Mouse (Mus musculus): ENCODE measurements around the gene Hebp1. TPM values are rescaled to one million over a fixed set of nuclear protein-coding genes. Genes with fewer than 3 reads are reported as not detected.

Gene Hebp1
- polyA plus RNA-seq, 1 experiment: 53.8 TPM

GRCm38 (mm10) chr6:135232443-135233182 is 34.8 kb upstream of the Hebp1 start:
- no peak for DNase-seq (ENCODE audit: low read depth in 1 of 2, low spot score in 2 of 2)
- 89% methylated on average over 12 of the region's 12 CpGs for WGBS
- Histone ChIP-seq H3K27ac (ENCODE audit: insufficient read depth, low read length) (no peak overlapping the region), H3K4me3 (ENCODE audit: extremely low read depth, insufficient read depth, insufficient read length) (no peak overlapping the region), H3K27me3 (ENCODE audit: control insufficient read depth, insufficient read depth, low read length) (no peaks in the 10 kb centered on the region), H3K36me3 (ENCODE audit: control insufficient read depth, insufficient read depth, low read length) (no peaks in the 10 kb centered on the region; the same call in 1 of the 2 replicates), H3K4me1 (ENCODE audit: control insufficient read depth, insufficient read depth, insufficient read length) (peaks cover 11% of the 10 kb centered on the region)
- no peak for TF ChIP-seq CTCF (IDR thresholded peaks at IDR 0.05; ENCODE audit: extremely low read depth, insufficient read depth, insufficient read length, insufficient replicate concordance)
- no peak for TF ChIP-seq POLR2A (IDR thresholded peaks at IDR 0.05; ENCODE audit: low read depth, low read length)

GRCm38 (mm10) chr6:135230586-135230985 is 32.8 kb upstream of the Hebp1 start:
- peaks cover 9% of the 10 kb centered on the region for H3K4me1 ChIP-seq (ENCODE audit: control insufficient read depth, insufficient read depth, insufficient read length)
- DNase-seq (ENCODE audit: low read depth in 1 of 2, low spot score in 2 of 2): no peak
- no peaks in the 10 kb centered on the region; the same call in 1 of the 2 replicates for H3K36me3 ChIP-seq (ENCODE audit: control insufficient read depth, insufficient read depth, low read length)
- no peak overlapping the region for H3K4me3 ChIP-seq (ENCODE audit: extremely low read depth, insufficient read depth, insufficient read length)
- TF ChIP-seq CTCF (IDR thresholded peaks at IDR 0.05; ENCODE audit: extremely low read depth, insufficient read depth, insufficient read length, insufficient replicate concordance) (no peak), POLR2A (IDR thresholded peaks at IDR 0.05; ENCODE audit: low read depth, low read length) (no peak)
- 58% methylated on average over 6 of the region's 6 CpGs for WGBS
- H3K27ac ChIP-seq (ENCODE audit: insufficient read depth, low read length): no peak overlapping the region
- no peaks in the 10 kb centered on the region for H3K27me3 ChIP-seq (ENCODE audit: control insufficient read depth, insufficient read depth, low read length)

- 21% methylated on average over 10 of the region's 10 CpGs for WGBS
- H3K36me3 ChIP-seq (ENCODE audit: control insufficient read depth, insufficient read depth, low read length): no peaks in the 10 kb centered on the region
- peaks cover 9% of the 10 kb centered on the region for H3K4me1 ChIP-seq (ENCODE audit: control insufficient read depth, insufficient read depth, insufficient read length)
- DNase-seq (ENCODE audit: low read depth in 1 of 2, low spot score in 2 of 2): no peak
- H3K27ac ChIP-seq (ENCODE audit: insufficient read depth, low read length): peak overlapping the region; percentile 1; the same call in 1 of the 2 replicates
- no peaks in the 10 kb centered on the region for H3K27me3 ChIP-seq (ENCODE audit: control insufficient read depth, insufficient read depth, low read length)
- no peak overlapping the region for H3K4me3 ChIP-seq (ENCODE audit: extremely low read depth, insufficient read depth, insufficient read length)
- TF ChIP-seq POLR2A (IDR thresholded peaks at IDR 0.05; ENCODE audit: low read depth, low read length) (no peak), CTCF (IDR thresholded peaks at IDR 0.05; ENCODE audit: extremely low read depth, insufficient read depth, insufficient read length, insufficient replicate concordance) (no peak)
Observed at GRCm38 (mm10) chr6:135228465-135228941, 30.7 kb upstream of the Hebp1 start.

- no peak for TF ChIP-seq CTCF (IDR thresholded peaks at IDR 0.05; ENCODE audit: extremely low read depth, insufficient read depth, insufficient read length, insufficient replicate concordance)
- TF ChIP-seq POLR2A (IDR thresholded peaks at IDR 0.05; ENCODE audit: low read depth, low read length): no peak
- Histone ChIP-seq H3K36me3 (ENCODE audit: control insufficient read depth, insufficient read depth, low read length) (no peaks in the 10 kb centered on the region), H3K4me3 (ENCODE audit: extremely low read depth, insufficient read depth, insufficient read length) (no peak overlapping the region), H3K27me3 (ENCODE audit: control insufficient read depth, insufficient read depth, low read length) (no peaks in the 10 kb centered on the region), H3K27ac (ENCODE audit: insufficient read depth, low read length) (no peak overlapping the region), H3K4me1 (ENCODE audit: control insufficient read depth, insufficient read depth, insufficient read length) (peaks cover 6% of the 10 kb centered on the region; the same call in 1 of the 2 replicates)
- no peak for DNase-seq (ENCODE audit: low read depth in 1 of 2, low spot score in 2 of 2)
- 70% methylated on average over 6 of the region's 6 CpGs for WGBS
Observed at GRCm38 (mm10) chr6:135223786-135224416, 26.1 kb upstream of the Hebp1 start.

GRCm38 (mm10) chr6:135219916-135220315 is 22.1 kb upstream of the Hebp1 start:
- no peak for TF ChIP-seq CTCF (IDR thresholded peaks at IDR 0.05; ENCODE audit: extremely low read depth, insufficient read depth, insufficient read length, insufficient replicate concordance)
- TF ChIP-seq POLR2A (IDR thresholded peaks at IDR 0.05; ENCODE audit: low read depth, low read length): no peak
- H3K4me1 ChIP-seq (ENCODE audit: control insufficient read depth, insufficient read depth, insufficient read length): peaks cover 5% of the 10 kb centered on the region; the same call in 1 of the 2 replicates
- H3K36me3 ChIP-seq (ENCODE audit: control insufficient read depth, insufficient read depth, low read length): 0 out of 2 replicates have a peak, but pooled peaks cover 1% of the 10 kb centered on the region
- no peak overlapping the region for H3K27ac ChIP-seq (ENCODE audit: insufficient read depth, low read length)
- 91% methylated on average over 5 of the region's 5 CpGs for WGBS
- H3K27me3 ChIP-seq (ENCODE audit: control insufficient read depth, insufficient read depth, low read length): no peaks in the 10 kb centered on the region
- H3K4me3 ChIP-seq (ENCODE audit: extremely low read depth, insufficient read depth, insufficient read length): no peak overlapping the region
- no peak for DNase-seq (ENCODE audit: low read depth in 1 of 2, low spot score in 2 of 2)

GRCm38 (mm10) chr6:135218330-135218729 is 20.5 kb upstream of the Hebp1 start:
- Histone ChIP-seq H3K4me1 (ENCODE audit: control insufficient read depth, insufficient read depth, insufficient read length) (peaks cover 5% of the 10 kb centered on the region; the same call in 1 of the 2 replicates), H3K4me3 (ENCODE audit: extremely low read depth, insufficient read depth, insufficient read length) (no peak overlapping the region), H3K27me3 (ENCODE audit: control insufficient read depth, insufficient read depth, low read length) (no peaks in the 10 kb centered on the region), H3K27ac (ENCODE audit: insufficient read depth, low read length) (no peak overlapping the region), H3K36me3 (ENCODE audit: control insufficient read depth, insufficient read depth, low read length) (0 out of 2 replicates have a peak, but pooled peaks cover 1% of the 10 kb centered on the region)
- TF ChIP-seq POLR2A (IDR thresholded peaks at IDR 0.05; ENCODE audit: low read depth, low read length) (no peak), CTCF (IDR thresholded peaks at IDR 0.05; ENCODE audit: extremely low read depth, insufficient read depth, insufficient read length, insufficient replicate concordance) (no peak)
- DNase-seq (ENCODE audit: low read depth in 1 of 2, low spot score in 2 of 2): no peak
- WGBS: 13% methylated on average over 8 of the region's 8 CpGs

All from spleen, adult 2 months (tissue).